Mouse (Mus musculus) limb, embryonic 12.5 days (tissue): ENCODE data around the gene Sln. TPM values are rescaled to one million over a fixed set of nuclear protein-coding genes. Genes with fewer than 3 reads are reported as not detected.

Experiments used
- ATAC-seq: fragments of 200-750 bp; cut with Nextera tagmentation; 2 replicates; pipeline ENCODE4 v1.8.0; 2017; ENCODE audit warnings: low read depth, moderate TSS enrichment; ENCODE audit not compliant: insufficient number of reproducible peaks, insufficient read depth, low FRiP score, low TSS enrichment
- H3K27ac ChIP-seq: fragments of 300-500 bp; sonication (generic); 2 replicates; pipeline ENCODE4 v1.5.1; 2016; ENCODE audit warnings: mild to moderate bottlenecking, moderate library complexity
- H3K27me3 ChIP-seq: fragments of 300-500 bp; sonication (generic); 2 replicates; pipeline ENCODE4 v1.6.1; 2016; ENCODE audit warnings: mild to moderate bottlenecking, moderate library complexity
- H3K36me3 ChIP-seq: fragments of 300-500 bp; sonication (generic); 2 replicates; pipeline ENCODE4 v1.6.1; 2016; ENCODE audit warnings: mild to moderate bottlenecking, moderate library complexity
- H3K4me1 ChIP-seq: fragments of 300-500 bp; sonication (generic); replicated peaks from 2 replicates; pipeline ENCODE4 v1.6.1; 2016
- H3K4me2 ChIP-seq: fragments of 300-500 bp; sonication (generic); 2 replicates; pipeline ENCODE4 v1.6.1; 2016; ENCODE audit warnings: mild to moderate bottlenecking, moderate library complexity
- H3K4me3 ChIP-seq: fragments of 300-500 bp; sonication (generic); replicated peaks from 2 replicates; pipeline ENCODE4 v1.5.1; 2016; ENCODE audit warnings: mild to moderate bottlenecking
- H3K9ac ChIP-seq: fragments of 300-500 bp; sonication (generic); replicated peaks from 2 replicates; pipeline ENCODE4 v1.6.1; 2016; ENCODE audit warnings: mild to moderate bottlenecking, moderate library complexity
- H3K9me3 ChIP-seq: fragments of 300-500 bp; sonication (generic); 2 replicates; pipeline ENCODE4 v1.6.1; 2016; ENCODE audit warnings: mild to moderate bottlenecking, moderate library complexity
- WGBS: fragments of 180-500 bp; shearing (Covaris S2); methylation state at CpG from one replicate; pipeline ENCODE4 v1.1.7; 2016; 5-methylcytosine and 5-hydroxymethylcytosine counted together
- polyA plus RNA-seq: library from polyadenylated mRNA; unstranded; fragments of >200 nt; fragmentation: Nextera tagmentation; extraction: Ambion mirVana; gene quantifications from 2 replicates; pipeline ENCODE4 v1.2.1, GENCODE M21; 2016

Sln gene
- polyA plus RNA-seq, 1 experiment from 2014 or later = 13.8 TPM

- H3K9ac ChIP-seq = no peak overlapping the region
- WGBS = 91% methylated on average over 7 of the region's 7 CpGs
- ATAC-seq = no peak
- H3K27me3 ChIP-seq = no peaks in the 10 kb centered on the region
- no peaks in the 10 kb centered on the region for H3K36me3 ChIP-seq
- H3K4me3 ChIP-seq = no peak overlapping the region
- no peaks in the 10 kb centered on the region for H3K9me3 ChIP-seq
- no peak overlapping the region for H3K4me2 ChIP-seq
- H3K27ac ChIP-seq = no peak overlapping the region
- no peaks in the 10 kb centered on the region for H3K4me1 ChIP-seq
Observed at GRCm38 (mm10) chr9:53903215-53903842, 53.4 kb downstream of the Sln start.

Other genes with a start within 250 kb of the Sln start
- gene Acat1, start 239.8 kb upstream of the Sln start, polyA plus RNA-seq = 68.5 and 68.6 TPM in 2 replicates
- gene Cul5, start 180.2 kb upstream of the Sln start, polyA plus RNA-seq = 46.8 and 47.2 TPM in 2 replicates
- 0.24 and 0.41 TPM in 2 replicates for gene Rab39, start 143.9 kb upstream of the Sln start, polyA plus RNA-seq
- gene Slc35f2, start 78.6 kb upstream of the Sln start, polyA plus RNA-seq = 6.5 and 8.2 TPM in 2 replicates
- gene Elmod1, start 125.1 kb downstream of the Sln start, polyA plus RNA-seq = 0.68 and 0.75 TPM in 2 replicates
- gene Tnfaip8l3, start 218.2 kb downstream of the Sln start, polyA plus RNA-seq = 0.23 and 0.28 TPM in 2 replicates